Mouse (Mus musculus) heart, embryonic 16.5 days (tissue): Measurements from ENCODE around the gene Fam122c. TPM values are rescaled to one million over a fixed set of nuclear protein-coding genes. Genes with fewer than 3 reads are reported as not detected.

ENCODE experiments used
- ATAC-seq: fragments of 200-750 bp; cut with Nextera tagmentation; replicated peaks from 2 replicates; pipeline ENCODE4 v1.8.0; 2017; ENCODE audit warnings: moderate number of reproducible peaks; ENCODE audit not compliant: insufficient read depth, low FRiP score; ENCODE audit errors: extremely low read depth
- H3K27ac ChIP-seq: fragments of 300-500 bp; sonication (generic); 2 replicates; pipeline ENCODE4 v1.5.1; 2014; ENCODE audit warnings: mild to moderate bottlenecking, low read length, control low read depth, moderate library complexity
- H3K27me3 ChIP-seq: fragments of 300-500 bp; sonication (generic); 2 replicates; pipeline ENCODE4 v1.6.1; 2014; ENCODE audit warnings: low read length, mixed read lengths; ENCODE audit not compliant: control insufficient read depth, insufficient read depth
- H3K36me3 ChIP-seq: fragments of 300-500 bp; sonication (generic); 2 replicates; pipeline ENCODE4 v1.6.1; 2014; ENCODE audit not compliant: control insufficient read depth, insufficient read depth
- H3K4me1 ChIP-seq: fragments of 300-500 bp; sonication (generic); 2 replicates; pipeline ENCODE4 v1.6.1; 2014; ENCODE audit warnings: low read length, mixed read lengths; ENCODE audit not compliant: control insufficient read depth, insufficient read depth
- H3K4me2 ChIP-seq: fragments of 300-500 bp; sonication (generic); 2 replicates; pipeline ENCODE4 v1.6.1; 2014; ENCODE audit warnings: low read depth, mild to moderate bottlenecking, control low read depth, low read length
- H3K4me3 ChIP-seq: fragments of 300-500 bp; sonication (generic); 2 replicates; pipeline ENCODE4 v1.5.1; 2014; ENCODE audit warnings: mild to moderate bottlenecking, control low read depth, low read length
- H3K9ac ChIP-seq: fragments of 300-500 bp; sonication (generic); 2 replicates; pipeline ENCODE4 v1.6.1; 2014; ENCODE audit warnings: low read length, control low read depth
- H3K9me3 ChIP-seq: fragments of 300-500 bp; sonication (generic); replicated peaks from 2 replicates; pipeline ENCODE4 v1.6.1; 2016; ENCODE audit warnings: low read length; ENCODE audit not compliant: control insufficient read depth
- WGBS: fragments of 180-500 bp; shearing (Covaris S2); extraction: QIAGEN DNeasy Blood & Tissue Kit; methylation state at CpG from one replicate; pipeline ENCODE4 v1.1.7; 2014; 5-methylcytosine and 5-hydroxymethylcytosine counted together
- polyA plus RNA-seq: library from polyadenylated mRNA; unstranded; fragments of >200 nt; fragmentation: Nextera tagmentation; extraction: Ambion mirVana; gene quantifications from 2 replicates; pipeline ENCODE4 v1.2.1, GENCODE M21; 2015

Fam122c gene
- polyA plus RNA-seq: not detected in 2 replicates

DNA sequence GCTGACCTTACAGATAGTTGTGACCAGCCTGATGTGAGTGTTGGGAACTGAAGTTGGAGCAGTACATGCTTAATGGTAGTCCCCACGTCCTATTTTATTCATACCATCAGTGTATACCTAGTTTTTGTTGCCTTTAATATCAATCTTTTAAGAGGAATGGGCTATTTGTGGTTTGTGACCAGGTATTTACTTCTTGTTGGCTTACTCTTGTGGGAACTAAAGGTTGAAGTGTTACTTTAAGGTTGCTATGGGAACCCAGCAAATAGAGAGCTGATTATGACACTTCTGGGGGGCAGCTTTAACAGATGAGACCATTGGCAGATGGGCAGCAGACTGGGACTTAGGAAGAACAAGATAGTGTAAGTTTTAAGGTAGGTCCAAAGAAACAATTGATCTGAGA is at the start of gene Fam122c:
Gene Fam122c (plus strand): TSS at position 301 of the 400 bp plus-strand sequence.
- 25% methylated on average over 1 of the region's 1 CpGs for WGBS
- no peaks in the 10 kb centered on the region for H3K4me1 ChIP-seq
- no peaks in the 10 kb centered on the region for H3K27me3 ChIP-seq
- no peak within 1 kb of the TSS for H3K4me2 ChIP-seq
- no peaks in the 10 kb centered on the region for H3K36me3 ChIP-seq
- H3K9me3 ChIP-seq: no peaks in the 10 kb centered on the region
- H3K9ac ChIP-seq: no peak within 1 kb of the TSS
- ATAC-seq: no peak
- H3K4me3 ChIP-seq: no peak within 1 kb of the TSS
- no peak within 1 kb of the TSS for H3K27ac ChIP-seq

DNA sequence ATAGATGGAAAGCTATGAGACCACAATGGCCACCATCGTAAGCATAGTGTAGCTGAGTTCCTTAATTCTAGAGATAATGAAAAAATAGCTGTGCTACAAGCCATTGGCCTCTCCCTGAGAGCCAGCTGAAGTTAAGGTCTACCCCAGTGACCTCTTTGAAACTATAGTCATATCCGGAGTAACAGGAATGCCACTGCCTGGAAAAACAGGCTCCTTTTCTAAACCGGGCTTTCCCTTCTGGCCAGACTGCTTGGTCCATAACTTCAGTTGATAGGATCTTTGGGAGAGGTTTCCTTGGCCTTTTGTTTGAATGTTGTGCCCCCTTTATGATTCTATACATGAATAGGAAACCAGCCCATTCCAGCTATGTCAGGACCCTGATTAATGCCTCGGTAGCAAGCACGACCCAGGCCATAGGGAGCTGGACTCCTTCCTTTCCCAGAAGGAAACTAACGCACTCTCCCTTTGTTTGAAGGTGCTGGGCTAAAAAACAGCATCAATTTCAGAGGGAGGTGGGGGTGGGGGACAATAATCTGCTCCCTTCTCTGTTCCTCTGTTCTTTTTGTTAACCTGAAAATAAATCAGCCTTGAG is 48.8 kb upstream of the Fam122c start:
- Histone ChIP-seq H3K27me3 (no peaks in the 10 kb centered on the region), H3K4me3 (no peak overlapping the region), H3K9me3 (no peaks in the 10 kb centered on the region), H3K4me2 (no peak overlapping the region), H3K36me3 (no peaks in the 10 kb centered on the region), H3K9ac (no peak overlapping the region), H3K4me1 (peaks cover 4% of the 10 kb centered on the region; the same call in 1 of the 2 replicates), H3K27ac (peak overlapping the region; percentile 41)
- no peak for ATAC-seq
- WGBS: 46% methylated on average over 6 of the region's 6 CpGs

DNA sequence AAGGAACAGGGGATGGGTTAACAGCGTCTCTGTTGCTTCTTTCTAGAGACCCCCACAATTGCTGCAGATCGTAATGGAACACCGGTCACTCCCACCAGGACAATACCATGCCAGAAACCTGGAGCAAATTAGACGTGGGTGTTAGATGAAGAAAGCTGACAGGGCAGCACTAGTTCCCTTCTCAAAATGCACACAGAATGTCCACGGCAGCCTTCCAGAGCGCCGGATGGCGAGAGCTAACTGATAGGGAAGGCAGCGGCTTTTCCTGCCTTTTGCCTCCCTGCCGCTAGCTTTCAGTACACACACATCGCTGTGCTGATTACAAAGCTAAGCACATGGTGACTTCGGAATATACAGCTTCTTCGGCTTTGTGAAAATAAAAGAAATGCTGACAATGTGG is 41.3 kb upstream of the Fam122c start:
- 28% methylated on average over 13 of the region's 13 CpGs for WGBS
- ATAC-seq: 0 out of 2 replicates have a peak, but pooled peaks have one; percentile 28
- no peaks in the 10 kb centered on the region for H3K9me3 ChIP-seq

DNA sequence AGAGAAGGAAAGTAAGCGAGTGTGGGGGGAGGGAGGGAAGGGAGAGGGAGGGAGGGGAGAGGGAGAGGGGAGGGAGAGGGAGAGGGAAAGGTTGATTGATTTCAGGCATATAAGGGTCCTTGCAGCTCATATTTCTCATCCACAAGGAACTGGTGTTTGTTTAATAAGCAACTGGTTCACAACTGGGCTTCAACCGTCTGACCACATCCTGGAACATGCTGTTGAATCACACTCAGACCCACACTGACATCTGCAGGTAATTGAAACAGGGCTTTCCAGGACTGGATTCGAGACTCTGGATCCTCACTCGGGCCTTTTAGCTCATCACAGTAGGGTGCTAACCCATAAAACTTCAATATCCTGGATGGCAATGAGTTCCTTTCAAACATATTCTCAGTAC is 39.5 kb upstream of the Fam122c start:
- Histone ChIP-seq H3K9me3 (no peaks in the 10 kb centered on the region), H3K9ac (no peak overlapping the region), H3K4me3 (no peak overlapping the region), H3K4me1 (0 out of 2 replicates have a peak, but pooled peaks cover 2% of the 10 kb centered on the region), H3K27ac (no peak overlapping the region), H3K4me2 (no peak overlapping the region), H3K27me3 (no peaks in the 10 kb centered on the region), H3K36me3 (no peaks in the 10 kb centered on the region)
- 21% methylated on average over 4 of the region's 4 CpGs for WGBS
- ATAC-seq: peak; percentile 73

More for the DNA sequence above, 41.3 kb upstream of the Fam122c start:
- Histone ChIP-seq H3K36me3 (no peaks in the 10 kb centered on the region), H3K4me2 (peak overlapping the region; percentile 60), H3K27ac (peak overlapping the region; percentile 84), H3K27me3 (no peaks in the 10 kb centered on the region), H3K4me3 (peak overlapping the region; percentile 35), H3K4me1 (0 out of 2 replicates have a peak, but pooled peaks cover 2% of the 10 kb centered on the region), H3K9ac (peak overlapping the region; percentile 57)

DNA sequence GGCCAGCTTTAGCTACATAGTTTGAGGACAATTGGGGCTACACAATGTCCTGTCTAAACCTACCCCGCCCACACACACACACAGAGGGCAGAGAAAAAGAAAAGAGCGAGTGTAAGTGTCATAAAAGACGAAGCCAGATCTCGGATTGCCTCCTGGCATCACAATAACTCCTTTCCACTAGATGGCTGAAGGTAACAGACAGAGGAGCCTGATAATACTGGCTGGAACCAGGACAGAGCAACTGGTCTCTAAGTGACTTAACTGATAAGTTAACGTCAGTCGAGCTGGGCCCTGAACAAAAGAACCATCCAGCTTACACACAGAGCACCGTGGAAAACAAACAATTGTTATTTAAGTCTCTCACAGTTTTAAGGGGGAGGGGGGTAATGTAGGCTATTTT is 36.8 kb upstream of the Fam122c start:
- Histone ChIP-seq H3K36me3 (no peaks in the 10 kb centered on the region), H3K4me3 (no peak overlapping the region), H3K9ac (no peak overlapping the region), H3K27ac (no peak overlapping the region), H3K4me2 (no peak overlapping the region), H3K9me3 (no peaks in the 10 kb centered on the region), H3K4me1 (0 out of 2 replicates have a peak, but pooled peaks cover 2% of the 10 kb centered on the region), H3K27me3 (no peaks in the 10 kb centered on the region)
- WGBS: 53% methylated on average over 7 of the region's 7 CpGs
- ATAC-seq: no peak

DNA sequence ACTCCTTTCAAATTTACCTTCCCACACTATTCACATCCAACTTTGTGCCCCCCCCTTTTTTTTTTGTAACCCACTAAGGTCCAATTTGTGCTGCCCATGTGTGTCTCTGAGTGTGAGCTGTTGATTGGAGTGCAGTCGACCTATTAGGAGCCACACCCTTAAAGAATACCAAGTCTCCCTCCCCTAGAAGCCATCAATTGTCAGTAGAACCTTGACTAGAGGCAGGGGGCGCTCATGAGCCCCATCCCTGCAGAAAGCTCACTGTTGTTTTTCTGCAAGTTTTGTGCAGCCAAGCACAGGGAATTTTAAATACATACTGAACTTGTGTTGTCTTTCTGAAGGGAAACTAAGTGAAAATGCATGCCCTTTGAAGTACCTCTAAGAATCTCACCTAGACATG is 35.3 kb upstream of the Fam122c start:
- ATAC-seq: no peak
- WGBS: 14% methylated on average over 2 of the region's 2 CpGs
- H3K36me3 ChIP-seq: no peaks in the 10 kb centered on the region

DNA sequence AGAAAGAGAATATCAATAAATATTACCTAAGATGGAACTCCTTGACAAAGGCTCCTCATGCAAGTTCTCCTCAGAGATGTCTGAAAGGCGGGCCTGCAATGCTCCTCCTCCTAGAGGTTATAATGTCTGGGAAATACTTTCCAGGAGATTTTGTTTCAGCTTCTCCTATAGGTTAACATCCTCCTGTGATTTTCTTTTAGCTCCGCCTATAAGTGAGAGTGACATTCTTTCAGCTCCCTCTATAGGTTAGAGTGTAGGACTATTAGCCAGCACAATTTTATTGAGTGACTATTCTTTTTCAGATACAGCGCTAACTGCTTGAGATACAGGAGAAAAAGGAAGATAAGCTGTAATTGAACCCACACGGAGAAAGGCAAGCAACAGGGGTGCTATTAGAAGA is 33.2 kb upstream of the Fam122c start, which contains the start of gene Plac1:
Gene Plac1 (minus strand): TSS at position 101 of the 400 bp plus-strand sequence.
- no peaks in the 10 kb centered on the region for H3K9me3 ChIP-seq

More for the DNA sequence above, 35.3 kb upstream of the Fam122c start:
- Histone ChIP-seq H3K9ac (no peak overlapping the region), H3K4me1 (0 out of 2 replicates have a peak, but pooled peaks cover 2% of the 10 kb centered on the region), H3K4me2 (no peak overlapping the region), H3K27me3 (no peaks in the 10 kb centered on the region), H3K27ac (no peak overlapping the region), H3K9me3 (no peaks in the 10 kb centered on the region), H3K4me3 (no peak overlapping the region)

DNA sequence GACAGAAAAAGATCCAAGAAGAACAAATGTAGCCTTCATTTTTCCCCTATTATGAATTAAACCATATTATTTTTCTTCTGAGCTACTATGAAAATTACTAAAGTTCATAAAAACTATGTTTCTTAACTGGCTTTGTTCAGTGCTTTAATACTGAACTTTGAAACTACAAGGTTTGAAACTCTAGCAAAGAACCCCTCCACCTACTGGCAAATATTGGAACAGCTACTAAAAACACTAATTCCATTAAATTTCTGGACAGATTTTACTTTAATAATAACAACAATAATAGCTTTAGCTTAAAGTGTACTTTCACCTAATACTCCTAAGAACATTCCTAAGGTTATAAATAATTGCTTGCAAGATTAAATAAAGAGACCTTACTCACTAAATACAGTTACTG is 18.0 kb upstream of the Fam122c start:
- no peak overlapping the region for H3K9ac ChIP-seq
- no peak overlapping the region for H3K4me2 ChIP-seq
- no peaks in the 10 kb centered on the region for H3K36me3 ChIP-seq
- H3K9me3 ChIP-seq: no peaks in the 10 kb centered on the region
- H3K27ac ChIP-seq: no peak overlapping the region
- H3K27me3 ChIP-seq: no peaks in the 10 kb centered on the region
- no peak for ATAC-seq
- no peaks in the 10 kb centered on the region for H3K4me1 ChIP-seq
- H3K4me3 ChIP-seq: no peak overlapping the region

More for the DNA sequence above, 33.2 kb upstream of the Fam122c start, which contains the start of gene Plac1:
- ATAC-seq: no peak
- WGBS: 65% methylated on average over 4 of the region's 4 CpGs
- H3K4me3 ChIP-seq: no peak within 1 kb of the TSS
- no peaks in the 10 kb centered on the region for H3K27me3 ChIP-seq
- H3K36me3 ChIP-seq: no peaks in the 10 kb centered on the region
- 0 out of 2 replicates have a peak, but pooled peaks cover 2% of the 10 kb centered on the region for H3K4me1 ChIP-seq
- no peak within 1 kb of the TSS for H3K9ac ChIP-seq
- H3K27ac ChIP-seq: no peak within 1 kb of the TSS
- H3K4me2 ChIP-seq: no peak within 1 kb of the TSS

DNA sequence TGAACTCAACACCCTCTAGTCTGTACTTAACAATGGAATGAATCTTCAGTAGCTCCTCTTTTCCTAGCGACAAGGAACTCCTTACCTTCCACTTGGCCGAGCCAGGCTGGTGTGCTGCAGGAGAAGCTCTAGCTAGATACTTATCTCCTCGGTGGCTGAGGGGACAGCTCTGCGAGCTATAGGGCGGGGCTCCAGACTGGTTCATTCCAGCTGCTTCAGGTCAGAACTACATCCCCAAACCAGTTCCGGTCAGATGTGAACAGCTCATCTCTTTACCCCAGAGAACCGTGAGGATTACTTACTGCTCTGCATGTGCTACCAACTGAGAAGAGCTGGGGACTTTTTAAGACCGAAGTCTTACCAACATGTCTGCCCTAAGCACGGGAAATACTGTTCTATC is 7.0 kb upstream of the Fam122c start:
- Histone ChIP-seq H3K36me3 (no peaks in the 10 kb centered on the region), H3K4me1 (peaks cover 7% of the 10 kb centered on the region; the same call in 1 of the 2 replicates), H3K9me3 (no peaks in the 10 kb centered on the region), H3K27ac (peak overlapping the region; percentile 46), H3K9ac (no peak overlapping the region), H3K4me3 (no peak overlapping the region), H3K27me3 (no peaks in the 10 kb centered on the region), H3K4me2 (peak overlapping the region; percentile 18)
- no peak for ATAC-seq
- WGBS: 34% methylated on average over 9 of the region's 9 CpGs
